Mouse (Mus musculus) lung, postnatal 36 days (tissue): ENCODE results near the gene C1qtnf7.

Experiments
- DNase-seq: peaks from one replicate; pipeline ENCODE4 v3.0.0; 2022; ENCODE audit warnings: mixed read lengths

Gene C1qtnf7

GRCm38 (mm10) chr5:43541492-43541891, 26.2 kb downstream of the C1qtnf7 start:
- no peak for DNase-seq

DNA sequence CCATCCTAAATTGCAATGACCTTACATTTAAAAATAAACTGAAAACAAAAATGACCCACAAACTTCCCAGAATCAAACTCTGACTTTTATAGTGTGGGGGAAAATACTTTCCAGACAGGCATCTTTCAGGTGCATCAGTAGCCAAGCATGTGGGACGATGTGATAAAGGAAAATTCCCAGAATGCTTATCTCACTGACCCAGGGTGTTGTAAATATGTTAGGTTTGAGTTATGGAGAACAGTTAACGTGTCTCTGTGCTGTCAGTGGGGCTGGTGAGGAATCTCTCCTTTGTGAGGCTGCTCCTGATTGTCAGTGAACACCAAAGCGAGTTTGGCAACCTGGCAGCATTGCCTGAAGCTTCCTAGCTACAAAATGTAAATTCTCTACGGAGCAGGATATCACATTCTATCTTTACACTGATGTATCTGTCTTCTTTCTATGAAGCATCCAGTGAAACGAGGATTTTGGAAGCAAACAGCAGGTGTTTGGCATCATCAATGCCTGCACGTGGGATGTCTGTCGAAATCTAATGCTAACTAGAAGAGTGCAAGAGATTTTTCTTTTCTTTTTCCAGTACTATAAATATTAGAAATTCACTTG, 27.0 kb downstream of the C1qtnf7 start:
- no peak for DNase-seq

- no peak for DNase-seq
Observed at GRCm38 (mm10) chr5:43549951-43550350, 34.6 kb downstream of the C1qtnf7 start.

GRCm38 (mm10) chr5:43550444-43550843, 35.1 kb downstream of the C1qtnf7 start:
- no peak for DNase-seq

- peak; percentile 40 for DNase-seq
Observed at GRCm38 (mm10) chr5:43554871-43555270, 39.5 kb downstream of the C1qtnf7 start.

- DNase-seq, result no peak
Observed at GRCm38 (mm10) chr5:43555406-43555805, 40.1 kb downstream of the C1qtnf7 start.

GRCm38 (mm10) chr5:43557436-43557835, 42.1 kb downstream of the C1qtnf7 start:
- DNase-seq, result no peak

DNA sequence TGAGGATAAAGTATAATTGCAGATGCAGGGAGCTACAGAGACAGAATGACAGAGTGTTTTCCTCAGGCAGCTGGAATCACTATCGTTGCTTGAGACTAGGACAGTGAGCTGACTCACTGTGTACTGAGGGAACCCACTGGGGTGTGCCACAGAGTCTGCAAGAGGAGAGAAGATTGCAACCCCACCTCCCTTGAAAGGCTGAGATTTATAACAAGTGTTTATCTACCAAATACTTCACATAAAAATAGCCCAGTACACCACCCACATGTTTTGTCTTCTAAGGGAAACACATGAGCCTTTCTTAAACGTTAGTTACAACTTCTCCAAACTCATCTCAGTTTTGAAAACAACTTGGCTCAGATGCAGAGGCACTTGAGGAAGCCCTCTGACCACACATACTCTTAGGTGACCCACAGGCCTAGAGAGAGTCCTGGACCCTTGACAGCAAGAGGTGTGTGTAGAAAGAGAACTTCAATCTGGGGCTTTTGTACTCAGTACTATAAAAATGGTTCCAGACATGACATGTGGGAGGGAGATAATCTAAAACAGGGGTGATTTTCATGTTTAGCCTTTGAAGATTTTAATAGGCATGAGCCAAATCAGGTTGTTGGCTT, 46.4 kb downstream of the C1qtnf7 start:
- peak; percentile 63 for DNase-seq

- DNase-seq, result peak; percentile 26
Observed at GRCm38 (mm10) chr5:43569720-43570359, 54.5 kb downstream of the C1qtnf7 start.

- DNase-seq, result peak; percentile 37
Observed at GRCm38 (mm10) chr5:43582876-43583275, 67.5 kb downstream of the C1qtnf7 start.

DNA sequence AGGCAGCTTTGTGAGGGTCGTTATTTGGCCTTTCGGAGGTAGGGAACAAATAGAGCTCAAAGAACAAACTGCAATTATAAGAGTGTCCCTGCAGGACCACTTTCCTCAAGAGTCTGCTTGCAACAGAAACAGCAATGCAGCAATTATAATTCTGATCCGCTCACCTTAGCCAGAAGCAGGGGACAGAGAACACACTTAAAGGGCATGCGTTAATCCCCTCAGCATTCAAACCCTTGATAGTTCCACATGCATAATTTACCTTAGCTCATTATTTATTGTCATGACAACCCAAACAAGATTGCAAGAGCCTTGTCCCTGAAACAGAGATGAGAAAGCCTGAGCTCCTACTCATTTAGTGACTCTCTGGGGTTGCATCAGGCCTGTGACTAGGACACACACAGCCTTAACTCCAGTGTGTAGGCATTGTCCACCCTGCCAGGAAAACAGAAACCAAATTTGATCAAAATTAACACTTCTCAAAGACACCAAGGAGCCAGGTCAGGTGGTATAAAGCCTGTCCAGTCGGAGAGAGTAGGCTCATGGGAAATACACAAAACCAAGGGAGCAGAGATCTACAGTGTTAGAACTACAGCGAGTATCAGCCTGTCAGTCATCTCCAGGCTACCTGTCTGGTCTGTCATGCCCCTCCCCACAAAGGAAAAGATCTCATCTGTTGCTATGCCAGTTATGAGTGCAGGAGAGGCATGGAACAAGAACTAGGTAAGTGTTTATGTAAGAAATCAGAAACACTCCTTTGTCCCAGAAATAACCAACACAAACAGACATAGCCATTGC, 68.2 kb downstream of the C1qtnf7 start:
- no peak for DNase-seq

DNA sequence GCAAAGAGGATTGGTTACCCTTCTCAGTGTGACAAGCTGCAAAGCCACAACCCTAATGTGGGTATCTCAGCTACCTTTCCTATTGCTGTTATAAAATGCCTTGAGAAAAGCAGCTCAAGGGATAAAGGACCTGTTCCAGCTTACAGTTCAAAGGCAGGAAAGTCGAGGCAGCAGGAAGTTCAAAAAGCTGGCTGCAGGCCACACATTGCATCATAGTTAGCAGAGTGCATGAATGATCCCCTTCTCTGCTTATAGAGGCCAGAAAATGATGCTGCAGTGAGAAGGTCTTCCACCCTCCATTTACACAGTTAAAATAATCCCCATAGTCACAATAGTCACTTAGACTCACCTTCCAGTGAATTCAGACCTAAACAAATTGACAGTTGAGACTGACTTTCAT, 69.1 kb downstream of the C1qtnf7 start:
- DNase-seq, result peak; percentile 24

- peak; percentile 25 for DNase-seq
Observed at GRCm38 (mm10) chr5:43585406-43586245, 70.3 kb downstream of the C1qtnf7 start.

DNA sequence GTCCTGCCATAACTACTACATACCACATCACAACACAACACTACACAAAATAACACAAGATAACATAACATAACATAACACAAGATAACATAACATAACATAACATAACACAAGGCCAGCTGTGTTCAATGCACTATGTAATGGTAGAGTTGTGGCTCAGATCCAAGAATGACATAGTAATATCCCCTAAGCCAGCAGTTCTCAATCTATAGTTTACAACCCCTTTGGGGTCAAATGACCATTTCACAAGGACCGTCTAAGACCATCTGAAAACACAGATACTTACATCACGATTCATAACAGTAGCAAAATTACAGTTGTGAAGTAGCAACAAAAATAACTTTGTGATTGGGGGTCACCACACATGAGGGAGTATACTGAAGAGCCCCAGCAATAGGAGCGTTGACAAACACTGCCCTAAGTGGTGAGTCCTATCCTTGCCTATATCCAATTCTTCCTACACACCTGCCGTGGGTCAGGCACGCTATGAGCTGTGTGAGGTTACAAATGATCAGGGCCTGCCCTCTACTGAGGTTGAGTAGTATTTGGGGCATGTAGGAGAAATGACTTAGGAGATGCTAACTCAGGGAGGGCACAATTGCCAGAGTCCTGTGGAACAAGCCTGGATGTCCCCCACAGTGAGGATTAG, 73.6 kb downstream of the C1qtnf7 start:
- DNase-seq, result no peak

DNA sequence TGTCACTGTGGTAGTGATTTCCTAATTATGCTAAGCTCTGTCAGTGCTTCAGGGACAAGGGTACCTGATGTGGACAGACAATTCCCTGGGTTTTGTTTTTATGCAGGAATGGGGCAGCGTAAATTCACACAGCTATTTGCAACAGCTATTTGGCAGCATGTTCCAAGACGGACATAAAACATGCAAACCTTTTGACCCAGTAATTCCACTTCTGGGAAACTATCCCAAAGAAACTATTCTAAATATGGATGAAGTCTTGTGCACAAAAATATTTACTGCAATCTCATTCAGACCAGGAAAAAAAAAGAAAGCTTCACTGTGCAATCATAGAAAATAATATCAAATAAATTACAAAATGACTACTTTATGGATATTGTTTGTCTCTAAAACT, 74.1 kb downstream of the C1qtnf7 start:
- DNase-seq, result peak; percentile 11

- DNase-seq, result peak; percentile 72
Observed at GRCm38 (mm10) chr5:43590311-43590731, 75.0 kb downstream of the C1qtnf7 start.

GRCm38 (mm10) chr5:43601601-43602000, 86.3 kb downstream of the C1qtnf7 start:
- peak; percentile 21 for DNase-seq

GRCm38 (mm10) chr5:43602518-43602917, 87.2 kb downstream of the C1qtnf7 start:
- no peak for DNase-seq

GRCm38 (mm10) chr5:43603559-43603958, 88.2 kb downstream of the C1qtnf7 start:
- no peak for DNase-seq

DNA sequence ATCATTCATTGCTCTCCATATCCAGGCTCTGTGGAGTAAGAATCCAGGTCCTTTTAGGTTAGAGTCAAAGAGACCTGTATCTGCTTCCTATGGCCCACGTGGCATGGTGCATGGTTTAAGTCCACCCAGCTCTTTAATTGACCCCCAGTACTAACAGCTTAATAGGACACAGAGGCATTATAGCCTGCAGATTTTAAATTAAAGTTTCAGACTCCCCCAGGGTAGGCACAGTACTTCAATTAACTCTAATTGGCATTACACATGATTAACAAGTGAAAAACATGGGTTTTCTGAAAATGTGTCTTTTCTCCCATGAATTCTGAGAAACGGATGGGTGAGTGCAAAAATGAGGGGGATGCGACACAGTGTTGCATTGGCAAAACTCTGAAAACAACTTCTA, 92.7 kb downstream of the C1qtnf7 start:
- no peak for DNase-seq

DNA sequence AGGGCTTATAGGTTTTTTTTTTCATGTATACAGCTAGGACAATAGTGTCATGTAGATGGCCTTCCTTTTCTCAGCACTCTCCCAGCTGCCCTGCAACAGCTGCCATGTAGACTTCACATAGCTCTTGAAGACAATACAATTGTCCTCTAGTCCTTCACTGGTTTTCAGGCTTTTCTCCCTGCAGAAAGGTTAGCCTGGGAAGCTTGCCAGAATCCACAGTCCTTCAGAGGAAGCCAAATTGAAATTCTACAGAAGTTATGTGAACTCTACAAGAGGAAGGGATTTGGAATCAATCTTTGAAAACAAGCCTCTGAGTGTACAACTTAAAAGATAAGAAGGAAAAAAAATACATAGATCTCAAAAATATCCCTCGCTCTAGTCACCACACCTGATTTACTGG, 94.4 kb downstream of the C1qtnf7 start:
- DNase-seq, result no peak
